Mouse (Mus musculus): ENCODE measurements around the gene Slc7a5. TPM values are rescaled to one million over a fixed set of nuclear protein-coding genes. Genes with fewer than 3 reads are reported as not detected.
A peak's percentile ranks its signal among the peaks of the same experiment; 100 is the strongest.

The Slc7a5 gene
- total RNA-seq, 2 experiments from 2014 or later, result 146 to 164 TPM

DNA sequence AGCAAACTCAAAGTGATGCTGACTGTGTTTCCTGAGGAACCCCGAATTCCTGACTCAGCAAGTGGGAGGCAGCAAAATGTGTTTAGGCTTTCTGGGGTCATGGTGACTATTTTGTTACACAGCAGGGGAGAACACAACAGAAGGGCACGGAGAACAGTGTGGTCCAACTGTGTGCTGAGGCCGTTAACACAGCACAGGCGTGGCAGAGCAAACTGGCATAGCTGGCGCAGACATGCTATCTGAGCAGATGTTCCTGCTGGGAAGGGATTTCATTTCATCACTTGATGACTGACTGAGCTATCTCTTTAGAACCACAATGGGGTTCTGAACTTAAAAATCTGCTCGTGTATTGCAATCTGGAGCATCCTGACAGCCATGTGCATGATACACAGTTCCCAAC is 22.1 kb downstream of the Slc7a5 start:
- DNase-seq (ENCODE audit: low spot score in 2 of 2), result no peak

DNA sequence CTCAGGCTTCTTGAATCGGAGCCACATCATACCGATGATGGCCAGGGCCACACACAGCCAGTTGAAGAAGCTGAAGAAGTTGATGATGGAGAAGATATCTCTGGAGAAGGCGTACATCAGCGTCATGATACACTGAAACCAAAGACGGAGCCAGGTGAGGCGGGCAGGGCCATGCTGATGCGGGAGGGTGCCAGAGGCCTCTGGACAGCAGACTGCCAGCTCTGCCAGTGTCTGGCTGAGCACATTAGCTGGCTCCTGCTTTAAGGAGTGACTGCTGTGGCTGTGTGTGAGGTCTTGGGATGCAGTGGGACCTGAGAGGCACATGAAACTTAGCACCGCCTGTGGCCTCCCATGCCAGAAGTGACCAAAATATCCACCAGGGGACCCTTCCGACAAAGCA is 22.5 kb downstream of the Slc7a5 start:
- DNase-seq (ENCODE audit: low spot score in 2 of 2), result no peak

DNA sequence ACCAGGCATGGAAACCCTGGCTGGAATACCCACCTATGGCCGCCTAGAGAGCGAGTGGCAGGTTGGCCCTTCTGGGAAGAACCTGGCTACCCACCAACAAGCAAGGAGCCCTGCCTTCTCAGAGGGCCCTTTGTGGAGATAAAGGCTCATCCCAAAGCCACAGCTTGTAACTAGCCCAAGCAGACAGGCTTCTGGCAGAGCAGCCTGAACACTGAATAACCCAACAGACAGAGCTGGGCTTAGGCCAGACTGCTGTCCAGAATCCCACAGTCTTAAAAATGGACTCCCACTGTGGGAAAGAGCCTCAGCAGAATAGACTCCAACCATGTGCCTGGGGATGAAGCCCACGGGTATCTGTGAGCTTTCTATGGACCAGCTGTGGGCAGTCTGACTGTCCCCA is 23.3 kb downstream of the Slc7a5 start:
- peak in 1 of 2 experiments; percentile 47 for DNase-seq (ENCODE audit: low spot score in 2 of 2)

DNA sequence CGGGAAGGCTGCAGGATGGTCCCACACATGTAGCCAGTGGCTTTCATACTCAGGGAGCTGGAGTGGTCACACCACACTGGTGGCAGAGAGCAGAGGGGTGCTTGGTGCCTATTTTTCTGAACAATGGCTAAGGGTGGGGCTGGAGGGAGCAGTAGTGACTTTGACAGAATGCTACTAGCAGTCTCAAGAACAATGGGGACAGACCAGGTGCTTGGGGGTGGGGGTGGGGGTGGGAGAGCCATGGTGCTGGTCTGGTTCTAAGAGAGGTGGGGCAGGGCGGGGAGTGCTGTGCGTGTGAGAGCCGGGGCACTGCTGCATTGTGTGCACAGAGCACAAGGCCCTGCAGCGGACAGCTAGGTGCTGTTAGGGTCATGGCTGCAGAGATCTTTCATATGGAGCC is 25.6 kb downstream of the Slc7a5 start:
- DNase-seq (ENCODE audit: low spot score in 2 of 2), result no peak

DNA sequence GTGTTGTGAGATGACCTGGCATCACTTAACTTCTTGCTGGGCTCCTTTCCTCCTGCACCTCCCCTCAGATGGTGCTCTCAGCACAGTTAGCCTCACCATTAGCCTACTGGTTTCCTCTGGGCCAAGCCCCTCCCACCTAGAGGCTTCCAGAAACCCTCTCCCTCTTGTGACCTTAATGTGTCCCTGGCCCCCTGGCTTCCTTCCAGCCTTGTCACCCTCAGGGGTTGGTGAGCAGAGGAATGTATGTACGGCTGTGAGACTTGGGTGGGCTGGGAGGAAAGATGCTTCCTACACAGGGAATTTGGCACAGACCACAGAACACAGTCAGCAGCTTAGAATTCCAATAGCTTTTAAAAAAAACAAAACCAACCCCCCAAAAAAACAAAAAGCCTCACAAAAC is 26.7 kb downstream of the Slc7a5 start:
- no peak for DNase-seq (ENCODE audit: low spot score in 2 of 2)

DNA sequence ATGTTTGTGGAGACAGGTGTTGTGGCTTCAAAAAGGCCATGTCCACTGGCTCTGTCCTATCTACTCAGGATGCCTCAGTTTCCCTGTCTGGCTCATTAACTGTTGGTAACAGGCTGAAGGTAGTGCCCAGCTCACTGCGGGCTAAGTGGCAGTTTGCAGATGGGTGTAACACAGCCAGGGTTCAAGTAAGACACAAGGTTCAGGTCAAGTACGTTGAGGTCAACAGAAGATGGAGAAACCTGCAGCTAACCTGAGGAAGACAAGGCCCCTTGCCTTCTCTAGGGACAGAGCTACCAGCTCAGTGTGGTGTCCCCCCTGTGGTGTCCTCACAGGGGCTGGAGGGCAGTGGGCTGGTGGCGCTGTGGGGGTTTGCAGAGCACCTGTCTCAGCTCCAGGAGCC is 27.8 kb downstream of the Slc7a5 start:
- no peak for DNase-seq (ENCODE audit: low spot score in 2 of 2)

DNA sequence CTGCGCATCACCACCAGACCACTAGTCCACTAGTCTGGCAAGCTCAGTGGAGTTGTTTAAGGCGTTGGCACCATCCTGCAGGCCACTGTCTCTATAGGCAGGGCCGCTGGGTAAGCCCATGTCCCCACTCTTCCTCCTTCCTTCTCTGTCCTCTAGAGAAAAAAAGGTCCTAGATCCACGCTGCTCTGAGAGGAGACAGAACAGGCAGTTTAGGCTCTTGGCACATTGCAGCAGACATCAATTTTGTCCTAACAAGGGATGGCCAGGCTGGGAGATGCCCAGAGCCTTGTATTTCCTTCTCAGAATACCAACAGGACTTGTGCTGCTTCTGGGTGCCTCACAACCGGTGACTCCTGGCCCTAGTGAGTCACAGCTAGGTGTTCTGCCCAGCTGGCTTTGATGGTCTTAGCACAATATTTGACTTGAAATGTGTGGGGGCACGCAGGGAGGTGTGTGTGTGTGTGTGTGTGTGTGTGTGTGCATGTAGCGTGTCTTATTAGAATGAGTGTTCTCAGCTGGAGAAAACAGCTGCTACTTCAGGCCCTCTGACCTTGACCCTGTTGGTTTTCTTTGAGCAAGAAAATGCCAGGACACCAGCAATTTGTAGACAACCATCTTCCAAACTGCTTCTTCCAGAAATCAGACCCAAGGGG is 29.5 kb downstream of the Slc7a5 start:
- DNase-seq (ENCODE audit: low spot score in 2 of 2), result no peak

DNA sequence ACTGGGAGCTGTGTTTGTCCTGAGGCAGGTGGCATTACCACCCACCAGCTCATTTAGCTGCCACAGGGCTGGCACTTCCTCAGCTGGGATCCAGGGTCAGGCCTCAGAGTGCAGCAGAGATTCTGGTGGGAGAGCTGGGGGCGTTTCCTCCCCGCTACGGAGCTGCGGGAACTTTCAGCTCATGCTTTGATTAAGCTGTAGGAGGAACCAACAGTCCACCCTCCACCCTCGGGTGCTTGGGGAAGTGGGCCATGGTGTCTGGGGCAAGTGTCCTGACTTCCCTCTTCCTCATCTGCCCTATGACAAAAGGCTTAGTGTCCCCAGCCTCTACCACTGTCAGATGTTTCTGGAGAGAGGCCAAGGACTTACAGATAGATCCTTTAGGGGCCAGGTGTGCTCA is 30.3 kb downstream of the Slc7a5 start:
- no peak for DNase-seq (ENCODE audit: low spot score in 2 of 2)

DNA sequence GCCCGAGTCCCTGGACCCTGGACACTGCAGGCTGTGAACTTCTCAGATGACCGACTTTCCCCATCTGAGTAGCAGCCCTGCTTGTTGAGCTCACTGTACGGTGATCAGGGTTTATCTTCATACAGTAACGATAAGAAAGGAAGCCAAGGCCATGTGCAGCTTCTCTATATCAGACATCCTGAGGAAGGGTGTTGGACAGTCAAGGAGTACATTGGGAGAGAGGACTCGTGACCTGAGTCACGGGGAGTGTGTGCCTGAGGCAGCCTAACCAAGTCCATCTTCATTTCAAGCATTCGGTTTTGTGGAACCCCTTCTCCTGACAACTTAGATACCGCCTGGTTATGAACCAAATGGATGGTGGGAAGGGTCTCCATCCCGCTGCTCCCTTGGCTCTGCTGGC is 32.0 kb downstream of the Slc7a5 start:
- DNase-seq (ENCODE audit: low spot score in 2 of 2), result no peak

DNA sequence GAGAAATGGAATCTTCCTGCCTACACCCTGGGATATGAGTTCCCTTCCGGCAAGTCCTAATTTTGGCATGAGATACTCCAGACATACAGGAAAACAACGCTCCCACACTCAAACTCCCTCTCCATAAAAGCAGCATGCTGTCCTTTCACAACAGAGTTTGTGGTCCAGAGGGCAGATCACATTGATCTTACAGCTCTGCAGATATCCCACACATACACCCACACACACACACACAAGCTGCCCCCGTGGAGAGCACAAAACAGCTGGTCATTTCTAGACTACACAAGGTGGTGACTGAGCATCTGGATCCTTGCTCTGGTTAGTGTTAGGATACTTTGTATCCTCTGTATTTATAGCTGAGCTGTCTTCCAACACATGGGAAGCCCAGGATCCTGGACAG is 32.4 kb downstream of the Slc7a5 start:
- DNase-seq (ENCODE audit: low spot score in 2 of 2), result no peak

DNA sequence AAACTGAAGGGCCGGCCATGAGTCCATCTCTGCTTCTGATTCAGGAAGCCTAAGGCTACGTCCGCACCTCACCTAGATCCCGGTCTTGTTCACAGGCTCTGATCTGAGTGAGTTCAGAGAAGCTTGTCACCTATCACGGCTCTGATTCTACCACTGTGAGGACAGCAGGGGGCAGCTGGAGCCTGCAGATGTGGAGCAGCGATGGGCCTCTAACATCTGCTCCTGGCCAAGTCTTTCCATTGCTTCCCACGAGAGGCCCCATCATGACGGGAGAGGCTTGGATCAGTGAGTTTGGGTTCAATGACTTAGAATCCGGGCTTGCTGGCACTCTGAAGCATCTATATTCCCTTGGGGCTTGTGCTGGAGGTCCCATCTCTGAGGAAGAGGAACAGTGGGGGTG is 33.5 kb downstream of the Slc7a5 start:
- peak in 1 of 2 experiments; percentile 56 for DNase-seq (ENCODE audit: low spot score in 2 of 2)

DNA sequence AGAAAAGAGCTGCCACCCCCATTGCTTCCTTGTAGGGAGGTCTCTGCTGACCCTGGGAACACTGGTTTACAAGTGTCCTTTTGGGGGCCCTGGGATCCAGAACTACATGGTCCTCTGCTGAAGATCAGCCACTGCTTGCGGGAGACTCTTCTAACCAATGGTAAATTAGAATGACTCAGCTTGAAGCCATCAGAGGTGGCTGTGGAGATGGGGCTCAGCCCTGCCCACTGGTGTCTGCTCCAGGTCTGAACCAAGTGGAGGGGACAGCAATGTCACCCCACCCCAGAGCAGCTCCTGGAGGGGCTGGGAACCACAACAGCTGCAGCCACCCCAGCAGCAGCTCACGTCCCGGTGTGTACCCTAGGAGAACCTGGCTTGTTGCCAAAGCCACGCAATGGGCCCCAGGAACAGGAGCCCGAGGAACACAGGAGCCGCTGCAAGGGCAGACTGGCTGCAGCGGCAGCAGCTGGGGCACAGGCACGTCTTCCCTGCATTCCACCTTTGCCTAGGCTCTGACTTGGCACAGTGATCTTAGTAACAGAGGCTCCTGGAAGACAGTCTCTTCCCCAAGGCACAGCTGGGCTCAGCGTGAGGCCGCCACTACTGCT is 35.6 kb downstream of the Slc7a5 start:
- no peak for DNase-seq (ENCODE audit: low spot score in 2 of 2)

DNA sequence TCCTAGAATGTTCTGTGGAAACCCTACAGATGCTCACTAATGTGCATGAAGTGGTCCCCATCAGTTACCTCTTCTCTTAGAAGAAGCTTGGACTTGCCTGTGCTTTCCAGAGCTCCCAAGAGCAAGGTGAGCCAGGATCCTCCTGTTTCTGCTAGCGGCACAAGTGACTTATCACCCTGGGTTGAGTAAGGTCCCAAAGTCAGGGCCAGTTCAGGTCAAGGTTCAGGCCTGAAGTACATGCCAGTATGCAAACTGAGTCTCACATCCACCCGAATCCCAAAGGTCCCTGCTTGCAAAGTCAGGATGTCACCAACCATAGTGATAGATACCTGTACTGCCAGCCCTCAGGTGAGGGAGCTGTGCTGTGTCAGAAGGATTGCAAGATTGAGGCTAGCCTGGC is 37.3 kb downstream of the Slc7a5 start:
- no peak for DNase-seq (ENCODE audit: low spot score in 2 of 2)

DNA sequence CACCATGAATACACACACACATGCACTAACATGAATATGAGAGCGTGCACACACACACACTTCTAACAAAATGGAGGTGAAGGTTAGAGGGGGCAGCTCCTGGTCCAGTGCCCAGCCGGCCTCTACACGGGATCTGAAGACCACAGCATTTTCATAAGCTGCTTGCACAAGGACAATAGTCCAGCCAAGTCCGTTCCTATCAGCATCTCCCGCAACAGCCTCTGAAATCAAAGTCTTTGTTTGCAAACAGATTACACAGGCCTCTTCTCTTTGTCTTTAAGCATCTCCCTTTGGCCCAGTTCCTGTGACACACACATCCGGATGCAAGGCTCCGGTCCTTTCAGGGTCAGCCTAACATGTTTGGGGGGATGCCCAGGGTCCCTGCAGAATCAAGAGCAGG is 38.6 kb downstream of the Slc7a5 start:
- DNase-seq (ENCODE audit: low spot score in 2 of 2), result no peak

DNA sequence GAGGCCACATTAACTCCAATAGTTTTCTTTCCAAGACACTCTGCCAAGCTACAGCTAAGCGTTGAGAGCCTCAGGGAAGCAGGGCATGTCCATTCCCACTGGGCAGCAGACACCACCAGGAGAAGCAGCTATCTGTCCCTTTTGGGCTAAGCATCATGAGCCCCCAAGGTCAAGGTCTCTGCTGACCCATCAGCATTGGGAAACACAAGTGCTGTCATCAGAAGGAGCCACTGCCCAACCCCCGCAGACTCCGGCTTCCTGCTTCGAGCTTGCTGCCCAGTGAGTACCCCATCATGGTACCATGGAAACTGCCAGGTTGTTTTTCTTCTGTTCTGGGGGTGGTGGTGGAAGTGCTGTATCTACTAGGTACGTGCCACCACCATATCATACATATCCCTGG is 39.3 kb downstream of the Slc7a5 start:
- peak in 1 of 2 experiments; percentile 3 for DNase-seq (ENCODE audit: low spot score in 2 of 2)

DNA sequence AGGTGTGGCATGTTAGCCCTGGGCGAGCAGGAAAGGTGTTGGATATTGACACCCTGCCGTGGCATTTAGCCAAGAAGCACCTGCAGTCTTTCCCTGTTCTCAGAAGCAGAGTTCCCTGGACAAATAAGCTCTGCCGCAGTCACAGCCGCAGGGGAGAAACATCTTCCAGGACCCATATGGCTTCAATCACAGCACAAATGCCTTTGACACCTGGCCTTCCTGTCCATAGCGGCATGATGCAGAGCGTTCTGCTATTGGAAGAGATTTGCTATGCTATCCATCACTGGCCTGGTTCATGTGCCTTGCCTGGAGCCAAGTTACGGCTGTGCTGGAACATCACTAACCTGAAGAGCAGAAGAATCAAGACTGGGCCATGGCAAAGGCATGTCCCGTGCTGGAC is 42.1 kb downstream of the Slc7a5 start:
- no peak for DNase-seq (ENCODE audit: low spot score in 2 of 2)

DNA sequence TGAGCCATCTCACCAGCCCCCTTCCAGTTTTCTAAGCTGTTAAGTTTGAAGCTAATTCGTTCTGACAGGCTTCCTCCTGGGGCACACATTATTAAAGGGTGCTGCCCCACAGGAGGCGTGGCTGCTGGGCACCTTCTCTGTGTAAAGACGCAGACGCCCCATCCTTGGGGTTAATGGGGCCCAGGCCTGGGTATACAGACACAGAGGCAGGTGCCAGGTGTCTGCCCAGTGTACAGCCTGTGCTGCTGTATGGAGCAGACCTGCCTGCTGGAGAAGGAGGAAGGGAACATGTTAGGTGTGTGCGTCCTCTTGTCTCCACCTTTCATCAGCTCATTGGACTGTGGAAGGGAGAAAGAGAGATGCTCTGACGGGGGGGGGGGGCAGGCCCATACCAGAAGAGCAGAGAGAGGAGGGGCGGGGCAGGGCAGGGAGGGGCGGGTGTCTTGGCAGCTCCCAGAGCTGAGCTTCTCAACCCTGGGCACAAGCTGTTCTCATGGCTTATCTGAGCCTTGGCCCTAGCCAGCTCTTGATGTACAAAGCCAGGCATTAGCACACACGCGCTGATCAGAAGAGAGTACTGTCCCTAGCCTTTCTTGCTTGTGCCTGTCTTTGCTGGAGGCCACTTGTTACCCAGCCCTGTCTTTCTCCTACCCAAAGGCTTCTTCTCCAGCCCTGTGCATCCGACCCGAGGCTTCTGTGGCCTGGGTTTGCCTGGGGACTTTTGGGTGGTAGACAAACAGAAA is 45.5 kb downstream of the Slc7a5 start:
- DNase-seq (ENCODE audit: low spot score in 2 of 2), result no peak

DNA sequence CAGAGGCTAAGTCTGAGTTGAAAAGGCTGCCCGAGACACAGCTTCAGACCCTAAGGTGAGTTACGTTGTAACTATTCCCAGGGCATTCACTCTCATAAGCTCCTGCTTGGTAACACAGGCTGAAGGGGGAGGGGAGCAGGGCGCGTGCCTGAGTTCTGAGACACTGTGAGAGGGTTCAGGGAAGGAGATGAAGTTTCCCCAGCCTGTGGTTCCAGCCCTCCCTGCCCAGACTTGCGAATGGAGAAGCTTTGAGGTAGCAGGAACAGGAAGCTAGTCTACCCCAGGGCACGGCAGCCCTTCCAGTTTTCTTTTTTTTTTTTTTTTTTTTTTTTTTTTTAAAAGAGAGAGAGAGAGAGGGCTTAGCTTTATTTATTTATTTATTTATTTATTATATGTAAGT is 46.2 kb downstream of the Slc7a5 start:
- DNase-seq (ENCODE audit: low spot score in 2 of 2), result no peak

DNA sequence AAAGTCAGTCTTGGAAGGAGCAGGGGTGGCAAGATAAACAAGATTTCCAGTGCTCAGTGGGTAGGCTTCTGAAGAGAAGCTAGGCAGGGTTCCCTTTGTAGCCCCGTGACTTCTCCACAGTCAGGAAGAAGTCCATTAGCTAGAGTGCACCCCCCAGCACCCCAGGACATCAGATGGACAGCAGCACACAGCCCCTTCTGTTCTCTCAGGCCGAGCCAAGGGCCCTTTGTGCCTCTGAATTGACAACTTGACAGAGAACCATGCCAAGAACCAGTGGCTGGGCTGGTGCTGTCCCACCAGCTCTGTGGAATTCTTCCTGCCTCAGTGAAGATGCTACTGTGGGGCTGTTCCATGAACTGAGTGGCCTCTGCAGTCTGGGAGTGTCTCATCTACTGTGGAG is 49.7 kb downstream of the Slc7a5 start:
- no peak for DNase-seq (ENCODE audit: low spot score in 2 of 2)

DNA sequence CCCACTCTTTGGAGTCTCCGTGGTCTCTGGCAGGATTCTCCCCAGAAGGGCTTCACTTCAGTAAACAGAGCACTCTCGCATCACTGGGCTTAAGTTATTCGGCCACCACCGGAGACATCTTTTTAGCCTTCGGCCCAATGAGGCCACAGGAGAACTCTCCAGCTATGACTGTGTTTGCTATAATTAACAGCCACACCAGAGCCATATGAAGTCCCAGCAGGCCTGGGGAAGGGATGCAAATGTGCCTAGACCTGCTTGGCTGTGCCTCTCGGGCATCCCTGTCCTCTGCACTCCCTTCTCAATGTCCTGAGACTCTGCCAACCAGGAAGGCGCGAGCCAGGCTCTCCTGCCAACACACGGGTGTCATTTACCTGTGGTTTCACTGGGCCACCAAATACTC is 50.2 kb downstream of the Slc7a5 start:
- DNase-seq (ENCODE audit: low spot score in 2 of 2), result no peak

DNA sequence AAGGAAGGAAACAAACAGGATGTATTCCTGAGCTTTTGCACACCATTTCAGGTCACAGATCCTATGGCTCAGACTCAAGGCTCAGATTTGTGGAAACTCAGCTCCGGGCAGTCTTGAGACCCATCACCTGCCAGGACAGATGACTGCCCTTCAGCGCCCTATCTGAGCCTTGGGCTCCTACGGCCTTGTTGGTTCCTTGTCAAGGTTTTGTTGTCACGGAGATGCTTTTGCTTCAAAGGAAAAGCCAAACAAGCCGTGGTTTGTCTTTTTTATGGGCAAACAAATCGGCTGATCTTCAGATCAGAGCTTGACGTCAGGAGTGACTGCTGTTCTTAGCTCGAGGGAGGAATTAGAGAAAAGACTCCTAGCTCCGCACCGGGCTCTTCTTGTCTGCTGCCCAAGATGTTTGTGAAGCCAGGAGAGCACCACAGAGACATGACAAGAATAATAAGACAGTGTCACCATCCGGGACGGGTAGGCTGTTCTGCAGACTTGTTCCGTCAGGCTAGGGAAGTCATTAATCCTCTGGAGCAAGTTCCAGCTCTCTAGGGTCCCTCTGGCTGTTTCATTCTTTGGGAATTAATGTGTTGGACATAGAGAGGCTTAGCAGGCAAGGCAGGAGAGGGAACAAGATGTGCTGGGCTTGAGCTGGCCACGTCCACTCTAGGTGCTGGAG is 51.3 kb downstream of the Slc7a5 start:
- DNase-seq (ENCODE audit: low spot score in 2 of 2), result no peak

DNA sequence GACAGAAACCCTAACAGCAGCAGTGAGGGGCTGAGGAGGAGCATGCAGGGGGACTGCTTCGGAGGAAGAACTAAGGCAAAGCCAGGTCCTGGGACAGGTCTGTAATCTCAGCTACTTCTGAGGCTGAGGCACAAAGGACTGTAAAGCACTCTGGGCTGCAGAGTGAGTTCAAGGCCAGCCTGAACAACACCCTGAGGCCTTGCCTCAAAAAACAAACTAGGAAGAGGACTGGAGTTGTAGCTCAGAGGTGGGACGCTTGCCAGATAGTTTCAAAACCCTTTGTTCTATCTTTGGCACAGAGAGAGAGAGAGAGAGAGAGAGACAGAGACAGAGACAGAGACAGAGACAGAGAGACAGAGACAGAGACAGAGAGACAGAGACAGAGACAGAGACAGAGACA is 53.9 kb downstream of the Slc7a5 start:
- DNase-seq (ENCODE audit: low spot score in 2 of 2), result no peak
